Mouse (Mus musculus): ENCODE measurements around the gene Vmn1r13.
"Not testable (repeated sequence)": the region's sequence is repeated elsewhere in the genome, so short reads cannot be mapped to it uniquely, and the experiment has no call there.

The Vmn1r13 gene

DNA sequence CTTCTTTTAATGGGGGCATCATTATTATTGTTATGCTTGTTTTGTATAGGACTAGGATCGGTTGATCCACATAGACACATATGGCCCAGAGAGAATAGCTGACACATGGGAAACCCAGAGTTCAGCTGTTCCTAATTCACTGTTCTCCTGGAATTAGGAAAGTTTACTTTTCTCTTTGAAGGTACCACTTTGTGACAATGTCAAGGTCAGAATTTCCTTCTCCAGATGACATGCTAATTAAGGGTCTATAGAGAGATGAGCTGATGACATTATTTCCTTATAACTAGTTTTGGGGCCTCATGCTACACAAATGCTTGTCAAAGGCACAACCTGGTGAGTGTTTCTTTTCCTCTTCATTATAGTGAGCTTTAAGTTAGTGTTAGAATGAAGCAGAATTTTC, at the start of gene Vmn1r13:
Gene Vmn1r13, plus strand, starts transcription at position 301 of the 400 bp plus-strand sequence.
- DNase-seq (ENCODE audit: low read depth) = not testable (repeated sequence)

DNA sequence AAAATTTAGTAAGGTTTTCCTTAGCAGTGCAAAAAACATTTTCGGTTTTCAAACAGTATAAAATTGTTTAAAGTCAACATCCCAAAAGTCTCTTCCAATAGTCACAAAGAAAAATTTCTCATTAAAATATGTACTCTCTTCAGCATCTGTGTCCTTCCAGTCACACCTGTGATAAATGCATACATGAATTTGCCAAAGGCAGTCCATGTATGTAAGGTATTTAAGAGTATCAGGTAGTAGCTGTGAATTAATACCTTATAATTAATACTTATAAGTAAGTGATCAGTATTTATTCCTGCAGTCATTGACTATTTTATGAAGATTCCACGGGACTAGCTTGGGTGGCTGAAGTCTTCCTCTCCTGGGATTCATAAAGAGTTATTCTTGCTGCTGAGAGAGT, 46.5 kb upstream of the Vmn1r13 start, which contains the start of gene Vmn1r12:
Gene Vmn1r12, plus strand, starts transcription at position 301 of the 400 bp plus-strand sequence.
- no peak for DNase-seq (ENCODE audit: low read depth)

DNA sequence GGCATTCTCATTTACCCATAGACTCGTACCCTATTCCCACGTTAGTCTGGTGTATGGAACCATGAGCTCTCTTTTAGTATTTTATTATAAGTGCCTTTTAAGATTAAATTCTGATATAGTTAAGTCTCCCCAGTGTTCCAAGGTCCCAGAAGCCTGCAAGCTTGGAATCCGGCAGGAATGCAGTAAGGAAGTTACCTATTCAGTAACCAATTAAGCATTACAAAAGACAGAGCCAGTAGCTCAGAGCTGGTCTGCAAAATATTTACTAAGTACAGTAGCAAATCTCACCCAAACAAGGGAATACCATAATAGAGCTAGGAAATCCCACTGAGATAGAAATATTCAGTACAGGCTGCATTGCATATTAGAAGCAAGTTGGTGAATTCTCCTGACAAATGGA, 13.1 kb upstream of the Vmn1r13 start:
- not testable (repeated sequence) for DNase-seq (ENCODE audit: low read depth)

DNA sequence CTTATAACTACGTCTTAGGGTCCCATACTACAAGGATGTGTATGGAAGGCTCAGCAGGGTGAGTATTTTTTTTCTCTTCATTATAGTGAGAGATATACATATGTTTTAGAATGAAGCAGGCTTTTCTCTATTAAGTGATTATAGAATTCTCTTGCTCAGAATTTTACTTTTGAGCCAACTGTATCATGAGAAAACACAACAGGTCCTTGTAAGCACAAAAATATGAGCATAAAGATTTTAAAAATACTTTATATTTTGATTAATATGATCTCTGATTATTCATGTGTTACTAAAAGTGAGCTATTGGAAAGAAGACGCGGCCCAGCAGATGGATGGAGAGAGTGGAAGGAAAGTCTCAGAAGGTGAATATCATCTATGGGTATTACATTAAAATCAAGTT, 28.3 kb downstream of the Vmn1r13 start, which contains the start of gene Vmn1r14:
Gene Vmn1r14, plus strand, starts transcription at position 301 of the 400 bp plus-strand sequence.
- DNase-seq (ENCODE audit: low read depth) = no peak

DNA sequence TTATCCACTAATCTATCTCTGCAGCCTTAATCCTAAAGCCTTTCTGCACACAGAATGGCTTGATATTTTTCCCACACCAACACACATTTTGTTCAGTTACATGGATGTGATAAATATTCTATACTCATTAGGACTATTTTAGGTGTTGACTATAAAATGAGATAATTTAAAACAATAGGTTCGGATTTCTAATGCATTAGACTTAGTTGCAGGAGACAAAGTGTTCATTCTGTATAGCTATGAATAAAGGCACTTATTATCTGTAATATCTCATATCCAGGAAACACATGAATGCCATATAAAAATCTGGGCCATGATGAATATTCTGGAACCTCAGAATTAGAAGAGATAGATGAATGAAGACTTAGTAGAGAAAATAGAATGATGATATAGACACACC, 54.6 kb downstream of the Vmn1r13 start, which contains the start of gene Vmn1r15:
Gene Vmn1r15, plus strand, starts transcription at position 301 of the 400 bp plus-strand sequence.
- no peak for DNase-seq (ENCODE audit: low read depth)

DNA sequence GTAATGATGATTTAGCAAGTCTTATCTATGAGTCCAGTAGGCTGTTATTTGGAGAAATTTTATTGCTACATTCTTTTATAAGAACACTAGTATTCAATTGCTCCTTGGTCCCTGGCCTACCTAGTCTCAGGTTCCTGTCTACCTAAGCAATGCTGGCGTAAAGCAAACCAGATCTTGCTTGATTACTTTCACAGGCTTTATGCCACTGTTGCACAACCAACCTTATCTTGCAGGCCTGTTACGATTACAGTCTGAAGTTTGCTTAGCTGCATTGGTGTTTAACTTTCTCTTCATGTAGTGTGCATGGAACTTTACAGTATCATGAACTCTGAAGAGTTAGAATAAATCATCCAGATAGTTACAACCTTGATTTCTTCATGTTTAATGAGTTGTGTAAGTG, 57.9 kb downstream of the Vmn1r13 start:
- no peak for DNase-seq (ENCODE audit: low read depth)

All from naive thymus-derived CD4-positive, alpha-beta T cell, adult 2 months (primary cell).